Mouse (Mus musculus) ovary, postnatal 36 days (tissue): ENCODE results near the gene Pkdcc.

ENCODE experiments used
- DNase-seq: peaks from one replicate; pipeline ENCODE4 v3.0.0; 2022; ENCODE audit warnings: low spot score, mixed read lengths

Pkdcc gene

DNA sequence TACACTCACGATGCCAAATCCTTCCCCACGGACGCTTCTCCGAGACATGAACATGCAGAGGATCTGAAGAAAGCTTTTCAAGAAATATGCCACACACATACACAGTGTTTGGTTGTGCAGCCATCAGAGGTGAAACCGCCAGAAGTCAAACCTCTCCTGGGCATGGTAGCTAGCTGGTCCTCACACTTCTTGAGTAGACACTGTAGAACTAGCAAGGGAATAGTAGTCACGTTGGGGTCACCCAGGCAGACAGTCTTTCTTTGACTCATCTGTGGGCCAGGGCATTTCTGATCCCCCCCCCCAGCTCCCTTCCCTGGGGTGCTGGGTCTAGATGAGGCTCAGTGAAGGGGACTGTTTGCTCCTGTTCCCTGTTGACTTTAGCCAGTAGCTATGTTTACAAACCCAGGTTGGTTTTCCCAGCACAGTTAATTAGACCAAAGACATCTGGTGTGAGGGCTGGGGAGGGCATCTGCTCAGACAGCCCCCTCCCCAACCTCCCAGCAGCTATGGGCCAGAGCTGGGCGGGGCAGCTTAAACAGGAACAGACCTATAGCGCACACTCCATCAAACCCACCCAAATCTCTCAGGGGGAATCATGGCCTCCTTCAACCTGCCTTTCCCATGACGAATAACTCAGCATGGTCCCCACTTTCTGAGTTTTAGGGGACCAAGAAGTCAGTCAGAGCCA, 1.7 kb upstream of the Pkdcc start:
- DNase-seq, result no peak

DNA sequence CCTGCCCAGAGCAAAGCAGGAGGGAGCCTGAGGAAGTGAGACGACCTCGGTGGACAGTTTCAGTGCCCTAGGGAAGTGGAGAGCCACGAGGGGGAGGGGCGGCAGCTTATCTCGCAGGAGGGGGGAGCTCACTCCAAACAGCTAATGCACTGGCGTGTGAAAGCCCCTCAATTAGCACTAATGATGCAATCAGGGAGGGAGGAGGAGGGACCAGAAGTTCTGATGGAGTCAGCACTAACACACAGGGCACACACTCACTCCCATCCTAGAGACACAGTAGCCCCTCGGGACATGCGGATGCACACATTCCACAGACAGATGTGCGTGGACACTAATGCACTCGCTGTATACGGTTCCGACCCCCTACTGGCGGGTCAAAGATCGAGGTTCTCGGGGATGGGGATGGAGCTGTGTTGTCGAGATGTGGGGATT, 915 bp upstream of the Pkdcc start:
- DNase-seq, result peak; percentile 57

DNA sequence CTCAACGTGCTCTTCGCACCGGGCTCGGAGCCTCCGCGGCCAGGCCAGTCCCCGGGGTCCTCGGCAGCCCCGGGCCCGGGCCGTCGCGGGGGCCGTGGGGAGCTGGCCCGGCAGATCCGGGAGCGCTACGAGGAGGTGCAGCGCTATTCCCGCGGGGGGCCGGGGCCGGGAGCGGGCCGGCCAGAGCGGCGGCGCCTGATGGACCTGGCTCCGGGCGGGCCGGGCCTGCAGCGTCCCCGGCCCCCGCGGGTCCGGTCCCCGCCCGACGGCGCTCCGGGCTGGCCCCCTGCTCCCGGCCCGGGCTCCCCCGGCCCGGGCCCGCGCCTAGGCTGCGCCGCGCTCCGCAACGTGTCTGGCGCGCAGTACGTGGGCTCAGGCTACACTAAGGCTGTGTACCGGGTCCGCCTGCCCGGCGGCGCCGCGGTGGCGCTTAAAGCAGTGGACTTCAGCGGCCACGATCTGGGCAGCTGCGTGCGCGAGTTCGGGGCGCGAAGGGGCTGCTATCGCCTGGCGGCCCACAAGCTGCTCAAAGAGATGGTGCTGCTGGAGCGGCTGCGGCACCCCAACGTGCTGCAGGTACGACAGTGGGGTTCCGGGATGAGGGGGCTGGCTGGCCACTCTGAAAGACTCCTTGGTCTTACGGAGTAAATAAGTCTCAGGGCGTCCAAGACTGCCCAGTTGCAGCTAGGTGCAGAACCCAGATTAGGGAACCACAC, 595 bp downstream of the Pkdcc start:
- DNase-seq, result peak; percentile 49

DNA sequence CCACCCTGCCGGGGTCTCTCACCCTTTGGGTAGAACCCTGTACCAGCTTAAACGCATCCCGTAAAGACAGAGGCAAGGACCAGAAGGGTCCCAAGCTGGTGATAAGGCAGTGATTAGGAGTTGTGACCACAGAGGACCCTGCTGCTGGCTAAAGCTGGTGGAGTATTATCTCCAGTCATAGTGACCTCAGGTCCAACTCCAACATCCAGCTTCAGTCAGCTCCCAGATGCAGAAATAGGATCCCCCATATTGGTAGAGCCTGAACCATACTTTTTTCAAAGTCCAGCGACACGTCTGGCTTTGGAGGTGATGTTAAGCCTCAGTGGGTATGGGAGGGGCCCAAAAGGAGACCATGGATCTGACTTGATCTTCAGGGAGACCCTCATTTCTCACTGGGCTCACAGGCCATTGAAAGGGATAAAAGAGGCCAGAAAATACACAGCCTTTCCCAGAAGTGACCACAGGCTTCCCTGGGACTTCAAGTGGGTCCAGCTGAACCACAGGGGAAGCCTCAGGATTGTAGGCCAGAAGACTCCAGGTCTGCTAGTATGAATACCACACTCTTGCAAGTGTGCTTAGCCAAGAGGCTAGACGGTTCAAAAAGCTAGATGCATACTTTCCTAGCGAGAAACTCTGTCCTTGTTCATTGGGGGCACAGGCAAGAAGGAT, 1.3 kb downstream of the Pkdcc start:
- DNase-seq, result no peak

DNA sequence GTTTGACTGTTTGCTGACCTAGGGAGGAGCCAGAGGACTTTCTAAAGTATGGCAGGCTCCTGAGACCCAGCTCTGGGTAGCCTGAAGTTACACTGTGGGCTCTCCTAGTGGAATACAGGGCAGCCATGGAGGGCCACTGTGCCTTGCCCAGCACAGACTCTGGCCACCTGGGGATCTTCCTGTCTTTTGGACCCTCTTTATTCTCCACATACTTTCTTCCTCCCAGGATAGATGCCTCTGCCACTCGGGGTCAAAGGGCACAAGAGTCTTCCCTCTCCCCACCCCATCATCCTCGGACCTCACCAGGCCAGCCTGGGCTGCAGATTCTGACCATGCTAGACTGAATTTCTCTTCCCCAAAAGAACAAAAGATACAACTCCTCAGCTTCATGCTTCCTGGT, 3.1 kb downstream of the Pkdcc start:
- no peak for DNase-seq

DNA sequence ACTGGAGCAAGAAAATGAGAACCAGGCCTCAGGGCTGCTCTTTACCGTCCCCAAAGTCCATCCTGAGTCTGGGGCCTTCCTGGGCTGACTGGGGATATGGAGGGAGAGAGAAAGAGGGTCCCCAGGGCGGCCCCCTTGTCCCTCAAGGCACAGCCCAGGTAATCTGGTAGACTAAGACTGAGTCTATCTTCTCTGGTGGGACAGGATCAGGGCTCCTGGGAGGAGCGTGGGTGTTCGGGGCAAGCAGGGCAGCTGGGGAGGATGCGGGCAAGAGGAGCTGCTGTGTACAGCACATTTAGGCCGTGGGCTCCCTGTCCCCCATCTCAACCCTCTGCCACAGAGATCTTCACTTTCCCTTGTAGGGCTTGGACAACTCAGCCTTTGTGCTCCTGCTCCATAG, 3.6 kb downstream of the Pkdcc start:
- DNase-seq, result no peak

DNA sequence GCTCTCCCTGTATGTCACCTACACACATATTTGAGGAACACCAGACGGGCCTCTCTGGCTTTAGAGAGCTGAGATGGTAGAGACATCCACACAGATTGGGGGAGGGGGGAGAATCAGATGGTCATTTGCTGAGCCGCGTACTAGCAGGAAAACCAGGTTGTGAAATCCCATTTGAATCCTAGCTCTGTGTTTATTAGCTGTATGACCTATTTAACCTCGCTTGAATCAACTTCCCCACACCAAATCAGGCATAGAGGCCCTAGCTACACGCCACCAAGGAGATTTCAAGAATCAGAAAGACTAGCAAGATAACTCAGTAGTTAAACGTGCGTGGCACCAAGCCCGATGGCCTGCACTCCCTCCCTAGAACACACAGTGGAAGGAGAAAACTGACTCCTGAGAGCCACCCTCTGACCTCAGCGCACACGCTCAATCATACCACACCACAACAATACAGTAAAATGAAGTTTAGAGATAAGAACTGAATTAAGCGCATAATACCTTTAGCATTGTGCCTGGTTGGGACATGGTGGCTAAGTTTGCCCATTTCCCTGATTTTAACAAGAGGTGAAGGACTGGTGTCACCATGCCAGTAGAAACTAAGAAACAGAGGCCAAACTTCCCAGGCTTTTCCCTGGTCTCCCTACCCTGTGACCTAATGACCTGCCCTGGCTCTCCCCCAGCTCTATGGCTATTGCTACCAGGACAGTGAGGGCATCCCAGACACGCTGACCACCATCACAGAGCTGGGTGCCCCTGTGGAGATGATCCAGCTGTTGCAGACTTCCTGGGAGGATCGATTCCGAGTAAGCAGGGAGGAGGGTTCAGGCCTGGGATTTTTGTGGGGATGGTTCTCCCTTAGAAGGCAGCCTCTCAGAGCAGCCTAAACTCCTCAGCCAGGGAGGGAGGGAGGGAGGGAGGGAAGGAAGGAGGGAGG, 4.5 kb downstream of the Pkdcc start:
- DNase-seq, result no peak

DNA sequence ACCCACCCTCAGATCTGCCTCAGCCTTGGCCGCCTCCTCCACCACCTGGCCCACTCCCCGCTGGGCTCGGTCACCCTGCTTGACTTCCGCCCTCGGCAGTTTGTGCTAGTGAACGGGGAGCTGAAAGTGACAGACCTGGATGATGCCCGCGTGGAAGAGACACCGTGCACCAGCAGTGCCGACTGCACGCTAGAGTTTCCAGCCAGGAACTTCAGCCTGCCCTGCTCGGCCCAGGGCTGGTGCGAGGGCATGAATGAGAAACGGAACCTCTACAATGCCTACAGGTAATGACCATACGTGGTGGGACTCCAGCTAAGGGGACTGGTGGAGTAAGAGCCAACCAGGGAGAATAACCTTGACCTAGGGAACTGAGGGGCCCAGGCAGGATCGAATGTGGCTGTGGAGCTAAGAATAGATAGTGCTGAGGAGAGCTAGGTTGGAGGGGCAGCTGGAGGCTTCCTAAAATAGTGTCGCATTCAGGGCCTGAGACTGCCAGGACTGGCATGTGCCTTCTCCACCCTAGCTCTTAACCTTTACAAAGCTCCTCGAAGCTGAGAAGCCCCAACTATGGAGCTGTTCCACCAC, 6.0 kb downstream of the Pkdcc start:
- DNase-seq, result no peak

DNA sequence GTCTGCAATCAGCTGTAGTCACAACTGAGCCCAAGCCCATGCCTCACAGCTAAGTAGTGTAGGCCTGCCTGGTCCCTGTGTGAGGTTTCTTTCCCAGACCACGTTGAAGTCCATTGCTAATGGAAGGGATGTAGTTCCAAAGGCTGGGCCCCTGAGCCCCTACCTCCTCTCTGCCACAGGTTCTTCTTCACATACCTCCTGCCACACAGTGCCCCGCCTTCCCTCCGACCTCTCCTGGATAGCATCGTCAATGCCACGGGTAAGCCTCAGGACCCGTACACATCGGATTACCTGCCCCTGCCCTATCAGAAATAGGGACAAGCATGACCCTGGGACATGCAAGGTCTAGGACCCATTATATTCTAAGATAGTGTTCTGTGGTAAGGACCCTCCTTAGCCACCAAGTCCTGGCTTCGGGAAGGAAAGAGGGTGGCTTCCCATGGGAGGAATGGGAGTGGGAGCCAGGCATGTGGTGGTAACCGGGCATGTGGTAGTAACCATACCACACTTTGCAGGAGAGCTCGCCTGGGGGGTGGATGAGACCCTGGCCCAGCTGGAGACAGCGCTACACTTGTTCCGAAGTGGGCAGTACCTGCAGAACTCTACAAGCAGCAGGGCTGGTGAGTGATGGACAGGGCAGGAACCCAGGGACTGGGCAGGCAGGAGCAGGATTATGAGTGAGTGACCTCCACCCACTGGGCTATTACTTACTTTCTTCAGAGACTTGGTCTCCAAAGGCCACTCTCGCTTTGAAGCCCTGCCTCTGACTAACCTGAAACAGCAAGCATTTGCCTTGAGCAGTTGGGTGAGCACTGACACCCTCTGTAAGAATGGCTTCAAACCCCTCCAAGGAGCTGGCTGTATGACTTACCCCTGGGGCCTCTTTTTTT, 6.8 kb downstream of the Pkdcc start:
- DNase-seq, result no peak

DNA sequence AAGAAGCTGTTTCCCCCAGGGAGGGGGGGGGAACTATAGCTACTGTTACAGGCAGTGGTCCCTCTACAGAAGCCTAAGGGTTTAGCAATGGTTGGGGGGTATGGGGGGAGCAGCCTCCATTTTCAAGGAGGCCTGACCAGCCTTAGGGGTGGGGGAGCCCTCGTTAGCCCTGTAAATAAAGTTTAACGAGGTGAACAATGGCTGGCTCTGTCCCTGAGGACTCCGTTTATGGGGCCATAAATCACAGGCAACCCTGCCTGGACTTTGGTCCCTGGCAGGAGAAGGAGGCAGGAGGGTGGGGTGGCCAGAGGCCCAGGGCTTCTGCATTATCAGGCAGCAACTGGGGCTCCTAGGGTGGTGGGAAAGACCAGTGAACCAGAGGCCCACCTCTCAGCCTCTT, 7.6 kb downstream of the Pkdcc start:
- DNase-seq, result no peak

DNA sequence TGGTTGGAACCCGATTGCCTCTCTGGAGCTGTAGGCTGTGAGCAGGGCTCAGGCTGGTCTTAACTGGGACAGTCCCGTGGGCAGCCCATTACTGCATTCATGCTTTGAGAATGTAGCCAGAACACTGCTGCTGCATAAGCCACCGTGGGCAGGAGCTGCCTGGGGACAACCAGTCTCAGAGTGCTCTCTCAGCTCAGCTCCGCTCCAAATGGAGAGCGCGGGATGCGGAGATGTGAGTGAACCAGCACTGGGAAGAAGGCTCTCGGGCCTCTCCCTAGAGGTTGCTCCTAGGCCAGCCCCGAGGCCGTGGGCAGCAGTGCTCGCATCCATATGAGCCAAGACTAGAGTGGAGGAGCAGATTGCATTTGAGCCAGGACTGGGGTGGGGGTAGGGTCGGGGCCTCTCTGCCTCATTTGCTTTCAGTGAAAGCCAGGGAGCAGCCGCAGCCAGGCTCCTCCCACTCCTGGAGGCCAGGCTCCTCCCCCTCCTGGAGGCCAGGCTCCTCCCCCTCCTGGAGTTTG, 9.4 kb downstream of the Pkdcc start:
- DNase-seq, result no peak

DNA sequence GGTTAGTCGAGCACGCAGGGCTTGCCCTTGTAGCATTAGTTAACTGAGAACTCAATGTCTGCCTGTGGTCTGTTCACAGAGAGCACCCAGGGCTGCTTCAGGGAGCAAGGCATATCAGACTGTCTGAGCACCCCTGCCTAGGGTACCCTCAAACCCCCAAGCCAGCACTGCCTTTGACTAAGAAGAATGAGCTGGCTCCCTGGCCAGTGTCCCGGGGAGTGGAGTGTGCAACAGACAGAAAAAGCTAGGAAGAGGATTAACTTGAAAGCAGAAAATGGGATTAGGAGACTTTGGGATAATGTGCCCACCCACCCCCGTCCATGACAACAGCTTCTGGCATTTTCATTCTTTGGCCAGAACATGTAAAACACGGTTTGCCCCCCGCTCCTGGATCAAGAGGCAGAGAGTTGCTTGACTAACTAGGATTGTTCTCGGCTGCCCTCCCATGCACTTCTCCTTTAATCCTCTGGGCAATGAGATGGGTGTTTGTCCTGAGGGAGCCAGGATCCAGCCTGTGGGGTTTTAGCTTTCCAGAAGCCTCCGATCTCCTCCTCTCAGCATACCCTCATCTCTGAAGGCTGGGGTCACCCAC, 11.4 kb downstream of the Pkdcc start:
- DNase-seq, result no peak

DNA sequence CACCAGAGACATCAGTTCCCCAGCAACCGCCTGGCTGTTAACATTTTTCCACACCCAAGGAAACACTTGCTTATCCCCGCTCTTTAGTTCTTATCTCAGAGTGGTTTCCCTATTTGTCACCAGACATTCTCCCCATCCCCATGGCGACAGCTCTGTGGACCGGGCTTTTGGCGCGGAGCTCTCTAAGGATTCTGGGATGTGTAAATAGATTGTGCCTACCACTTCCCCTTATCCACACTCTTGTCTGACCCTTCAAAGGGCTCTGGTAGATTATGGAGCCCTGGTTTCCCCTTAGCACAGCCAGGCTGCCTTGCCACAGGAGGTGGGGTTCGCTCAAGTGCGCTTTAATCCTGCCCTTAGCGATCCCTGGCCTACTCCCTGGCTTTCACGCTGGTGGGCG, 16.3 kb downstream of the Pkdcc start:
- no peak for DNase-seq

DNA sequence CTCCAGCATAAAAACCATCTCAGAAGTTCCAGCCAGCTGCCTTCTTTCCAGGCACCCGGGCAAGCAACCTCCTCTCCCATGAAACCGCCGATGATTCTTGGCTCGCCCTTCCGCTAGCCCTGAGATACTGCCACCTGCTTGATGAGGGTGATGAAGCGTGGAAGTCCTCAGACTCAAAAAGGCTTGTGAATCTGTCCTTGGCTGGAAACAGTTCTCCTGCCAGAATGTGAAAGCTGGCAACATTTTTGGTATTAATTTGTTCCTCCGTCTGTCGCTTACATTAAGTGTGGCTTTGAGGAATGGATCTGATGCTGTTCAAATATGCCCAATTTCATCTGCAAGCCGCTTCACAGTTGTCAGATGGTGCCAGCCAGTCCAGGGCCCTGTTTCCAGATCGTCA, 20.1 kb downstream of the Pkdcc start:
- DNase-seq, result no peak

DNA sequence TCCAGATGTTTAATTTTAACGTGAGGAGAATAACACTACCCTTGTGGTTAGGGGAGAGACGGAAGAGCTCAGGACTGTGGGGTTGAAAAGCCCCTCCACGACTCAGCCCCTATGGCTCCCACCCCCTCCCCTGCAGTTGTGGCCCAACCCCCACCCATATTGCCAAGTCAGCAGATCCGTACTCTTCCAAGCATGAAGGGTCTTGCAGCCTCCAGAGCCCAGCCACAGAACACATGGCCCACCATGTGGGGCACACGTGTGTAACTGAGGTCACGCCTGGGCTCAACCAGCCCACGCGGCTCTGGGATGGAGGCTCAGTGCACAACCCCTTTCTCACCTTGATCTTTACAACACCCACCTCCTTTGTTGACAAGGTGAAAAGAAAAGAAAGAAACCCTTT, 21.1 kb downstream of the Pkdcc start:
- no peak for DNase-seq

DNA sequence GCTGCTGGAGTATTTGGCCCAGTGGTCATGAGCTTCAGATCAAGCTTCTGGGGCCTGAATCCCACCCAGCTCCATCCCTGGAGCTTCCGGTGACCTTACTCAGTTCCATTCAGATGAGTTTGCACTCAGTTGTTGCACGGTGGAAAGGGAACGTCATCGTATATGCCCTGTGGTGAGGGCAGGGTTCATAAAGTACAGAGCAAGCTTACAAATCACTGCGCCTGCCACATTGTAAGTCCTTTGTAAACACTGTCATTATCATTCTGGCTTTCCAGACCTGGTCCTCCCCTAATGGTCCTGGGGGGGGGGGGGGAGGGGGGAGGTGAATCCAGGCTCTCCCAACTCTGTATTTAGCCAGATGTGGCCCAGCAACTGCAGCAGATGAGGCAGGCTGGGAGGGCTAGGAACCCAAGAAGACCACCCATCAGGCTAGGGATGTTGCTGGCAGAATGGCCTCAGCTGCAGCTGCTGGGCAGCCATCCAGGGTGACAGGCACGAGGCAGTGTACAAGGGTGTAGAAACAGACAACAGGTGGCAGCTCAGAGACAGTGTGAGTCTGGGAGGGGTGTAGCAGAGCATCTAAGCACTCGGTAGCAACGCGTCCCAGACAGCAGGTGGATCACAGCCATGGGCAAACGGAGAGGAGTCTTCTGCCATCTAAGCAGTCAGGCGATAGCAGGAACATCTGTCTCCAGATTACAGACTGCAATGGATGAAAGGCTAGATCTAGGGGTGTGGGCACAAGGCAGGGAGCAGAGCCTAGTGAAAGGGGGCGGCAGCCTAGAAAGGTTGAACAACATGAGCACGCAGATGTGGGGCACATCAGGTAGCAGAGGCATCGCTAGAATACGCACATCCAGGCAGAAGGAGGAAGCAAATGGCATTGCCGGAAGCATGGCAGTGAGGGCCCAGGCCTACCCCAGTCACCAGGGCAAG, 23.3 kb downstream of the Pkdcc start:
- DNase-seq, result no peak

DNA sequence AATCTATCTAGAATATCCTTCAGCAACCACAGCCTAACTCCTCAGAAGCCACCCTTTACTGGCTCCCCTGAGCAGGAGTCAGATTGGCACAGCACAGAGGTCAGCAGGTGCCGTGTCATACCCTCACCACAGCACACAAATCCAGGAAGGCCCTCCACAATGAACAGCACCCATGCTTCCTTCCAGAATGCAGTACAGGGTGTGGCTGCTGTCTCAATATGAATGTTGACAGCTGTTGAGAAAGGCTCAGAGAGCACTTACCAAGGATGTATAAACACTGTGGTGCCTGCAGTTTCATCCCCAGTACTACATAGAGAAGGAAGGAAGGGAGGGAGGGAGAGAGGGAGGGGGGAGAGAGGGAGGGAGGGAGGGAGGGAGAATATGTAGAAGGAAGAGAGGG, 29.4 kb downstream of the Pkdcc start:
- DNase-seq, result no peak

DNA sequence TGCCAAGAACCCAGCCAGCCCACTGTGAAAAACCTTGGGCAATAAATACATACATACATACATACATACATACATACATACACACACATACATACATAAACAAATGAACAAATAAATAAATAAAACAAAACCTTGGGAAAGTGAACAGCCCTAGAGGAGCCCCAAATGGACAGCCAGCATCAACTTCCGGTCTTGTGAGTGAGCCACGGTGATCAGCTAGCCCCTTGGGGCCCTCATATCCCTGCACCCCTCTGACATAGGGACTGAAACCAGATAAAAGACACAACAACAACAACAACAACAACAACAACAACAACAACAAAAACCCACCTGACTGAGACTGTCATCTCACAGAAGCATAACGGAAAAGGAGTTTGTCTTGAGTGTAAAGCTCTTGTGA, 30.4 kb downstream of the Pkdcc start:
- DNase-seq, result no peak

DNA sequence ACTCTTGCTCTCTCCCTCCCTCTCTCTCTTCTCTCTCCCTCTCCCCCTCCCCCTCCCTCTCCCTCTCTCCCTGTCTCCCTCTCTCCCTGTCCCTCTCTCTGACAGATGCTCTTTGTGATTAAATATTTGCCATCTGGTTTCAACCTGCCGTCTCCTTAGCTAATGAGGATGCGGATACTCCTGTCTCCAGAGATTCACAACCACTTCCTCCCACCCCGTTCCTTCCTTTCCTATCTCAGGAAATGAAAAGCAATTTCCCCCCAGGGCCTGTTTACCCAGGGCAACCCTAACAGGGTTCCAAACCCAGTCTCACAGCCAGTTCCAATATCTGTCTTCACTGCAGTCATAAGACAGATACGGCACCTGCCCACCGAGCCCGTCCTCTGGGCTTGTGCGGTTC, 31.0 kb downstream of the Pkdcc start:
- no peak for DNase-seq
